Mouse (Mus musculus): Measurements from ENCODE around the gene Clcc1.

- TF ChIP-seq CTCF (IDR thresholded peaks at IDR 0.05; ENCODE audit: low read depth, low read length) (no peak), POLR2A (IDR thresholded peaks at IDR 0.05; ENCODE audit: insufficient read depth, low read length) (no peak)
Measured at GRCm38 (mm10) chr3:108694321-108694720, 40.6 kb downstream of the Clcc1 start.
